Mouse (Mus musculus) liver, embryonic 14.5 days (tissue): ENCODE data around the gene Slc25a48.
A peak's percentile ranks its signal among the peaks of the same experiment; 100 is the strongest.

Experiments
- CTCF ChIP-seq: IDR thresholded peaks from 2 replicates; pipeline ENCODE4 v1.5.1; 2016; ENCODE audit warnings: antibody characterized with exemption, low read depth, control low read depth
- EP300 ChIP-seq: IDR thresholded peaks from 2 replicates; pipeline ENCODE4 v1.6.1; 2016; ENCODE audit warnings: antibody characterized with exemption, low read depth

- TF ChIP-seq CTCF (peak; percentile 65), EP300 (no peak)
Observed at GRCm38 (mm10) chr13:56475363-56475762, 37.2 kb downstream of the Slc25a48 start.
